Mouse (Mus musculus) 3T3-L1 (cell line): ENCODE data around the gene Taf1a.

Source experiments
- DNase-seq: peaks from one replicate; pipeline ENCODE4 v3.0.0-alpha.2; 2015; ENCODE audit warnings: low read depth, low spot score

Gene Taf1a

GRCm38 (mm10) chr1:183403396-183403795 lies 14.6 kb downstream of the Taf1a start:
- no peak for DNase-seq

- DNase-seq: peak; percentile 27
Observed at GRCm38 (mm10) chr1:183414081-183414727, 25.4 kb downstream of the Taf1a start.

- no peak for DNase-seq
Observed at GRCm38 (mm10) chr1:183417873-183418272, 29.1 kb downstream of the Taf1a start, which contains the start of gene Hhipl2. Gene Hhipl2 (plus strand): TSS chr1:183418215.

- DNase-seq: no peak
Observed at GRCm38 (mm10) chr1:183419741-183420140, 31.0 kb downstream of the Taf1a start.

- no peak for DNase-seq
Observed at GRCm38 (mm10) chr1:183420296-183420695, 31.5 kb downstream of the Taf1a start.

DNA sequence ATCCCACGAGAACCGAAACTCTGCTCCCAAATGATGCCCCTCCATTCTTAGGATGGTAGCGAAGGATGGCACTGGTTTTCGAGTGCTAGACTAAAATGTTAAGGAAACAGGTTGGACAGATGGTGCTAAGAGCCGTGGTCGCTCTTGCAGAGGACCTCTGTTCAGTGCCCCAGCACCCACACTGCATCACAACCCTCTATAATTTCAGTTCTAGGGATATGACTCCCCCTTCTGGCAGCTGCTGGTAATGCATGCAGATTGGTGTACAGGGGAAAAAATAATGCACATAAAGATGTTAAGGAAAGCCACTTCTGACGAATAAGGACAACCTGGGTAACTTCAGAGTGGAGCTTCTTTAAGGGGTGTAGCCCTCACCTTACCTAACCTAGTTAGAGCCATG lies 35.3 kb downstream of the Taf1a start:
- DNase-seq: no peak

DNA sequence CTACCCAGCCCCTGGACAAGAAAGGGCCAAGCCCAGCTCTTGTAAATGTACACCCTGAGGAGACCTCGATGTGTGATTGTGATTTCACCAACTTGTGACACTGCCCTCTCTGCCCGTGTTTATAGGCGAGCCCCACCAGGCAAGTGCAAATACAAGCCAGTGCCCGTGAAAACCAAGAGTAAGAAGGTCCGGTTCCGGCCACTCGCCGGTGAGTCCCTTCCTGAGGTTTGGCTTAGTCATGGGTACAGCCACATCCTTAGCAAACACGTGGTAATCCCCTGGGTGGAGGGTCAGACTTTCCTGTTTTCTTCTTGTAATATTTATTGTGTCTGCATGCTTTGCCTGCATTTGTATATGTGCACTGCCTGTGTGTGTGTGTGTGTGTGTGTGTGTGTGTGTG lies 46.1 kb downstream of the Taf1a start:
- DNase-seq: no peak

DNA sequence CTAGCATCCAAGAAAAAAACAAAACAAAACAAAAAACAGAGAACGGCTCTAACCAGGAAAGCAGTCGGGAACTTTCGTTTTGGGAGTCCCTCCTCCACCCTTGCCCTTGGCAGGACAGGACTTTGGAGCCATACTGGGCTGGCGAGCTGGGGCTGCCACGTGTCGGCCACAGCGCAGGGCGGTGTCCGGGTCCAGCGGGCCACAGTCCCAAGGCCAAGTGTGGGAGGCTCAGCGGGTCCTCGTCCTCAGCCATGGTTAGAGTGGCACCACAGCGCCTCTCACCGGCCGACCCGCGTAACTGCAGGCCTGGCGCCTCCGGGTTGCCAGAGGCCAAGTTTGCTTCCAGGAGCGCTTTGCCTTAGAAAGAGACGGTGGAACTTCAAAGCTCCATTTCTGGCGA lies 50.3 kb downstream of the Taf1a start:
- DNase-seq: no peak

- peak; percentile 96 for DNase-seq
Observed at GRCm38 (mm10) chr1:183442015-183442774, 53.4 kb downstream of the Taf1a start.

DNA sequence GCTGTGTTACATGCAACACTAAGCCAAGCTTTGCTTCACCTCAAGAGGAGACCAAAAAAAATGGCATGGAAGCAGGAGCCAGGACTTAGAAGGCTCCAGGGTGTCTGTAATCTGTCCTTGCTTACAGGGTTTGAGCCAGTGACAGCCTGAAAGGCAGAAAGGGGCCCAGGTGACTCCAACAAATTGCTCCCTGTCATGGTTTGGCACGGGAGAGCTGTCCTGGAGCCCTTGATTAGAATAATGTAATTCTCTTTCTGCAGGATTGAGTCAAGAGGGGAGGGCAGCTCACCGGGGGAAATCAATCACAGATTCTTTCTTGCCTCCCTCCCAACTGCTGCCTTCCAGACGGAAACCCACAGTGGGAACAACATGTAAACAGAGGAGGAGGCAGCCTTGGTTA lies 64.3 kb downstream of the Taf1a start:
- no peak for DNase-seq
